In genomic region chr5:72913648-72914557, GRCm38 (mm10) we compare ENCODE assay signal across 8 mouse cellular contexts. TPM values are rescaled to one million over a fixed set of nuclear protein-coding genes. Genes with fewer than 3 reads are reported as not detected.
DNase-seq lines count a peak whose midpoint lies in the region; ATAC-seq and TF ChIP-seq lines count a peak whose summit lies in the region.

TSS of gene Slain2 (plus strand) at chr5:72914304.

- H3K36me3 ChIP-seq in hindbrain, embryonic 16.5 days (ENCODE audit: control insufficient read depth, insufficient read depth, low read length), result no peaks in the 10 kb centered on the region

- peak; percentile 93 for ATAC-seq in hindbrain, embryonic 16.5 days
- peak; percentile 83 for ATAC-seq in megakaryocyte, adult 5-6 weeks (ENCODE audit: poor library complexity, severe bottlenecking)

- under 1% methylated on average over 66 of the region's 83 CpGs for WGBS in hindbrain, embryonic 16.5 days

- H3K27me3 ChIP-seq in hindbrain, embryonic 16.5 days (replicated peaks; ENCODE audit: control insufficient read depth, insufficient read depth, low read length), result no peaks in the 10 kb centered on the region

- intact Hi-C loops in left cerebral cortex, adult 2 months (cut with DNase I), result loop anchor here (10.0 kb wide), 1 partner anchor 359 kb away; the partner anchor contains the start of gene Nfxl1

- H3K4me2 ChIP-seq in hindbrain, embryonic 16.5 days (ENCODE audit: low read length), result peak within 1 kb of the TSS; percentile 82

- no peaks in the 10 kb centered on the region for H3K9me3 ChIP-seq in hindbrain, embryonic 16.5 days (ENCODE audit: control insufficient read depth, low read length)

- H3K27ac ChIP-seq in hindbrain, embryonic 16.5 days (ENCODE audit: low read depth, low read length), result peak within 1 kb of the TSS; percentile 98
- peak within 1 kb of the TSS; percentile 97 for H3K27ac ChIP-seq in left cerebral cortex, adult 2 months

- peaks cover 17% of the 10 kb centered on the region for H3K4me1 ChIP-seq in hindbrain, embryonic 16.5 days (ENCODE audit: control insufficient read depth, insufficient read depth, low read depth, low read length)

- DNase-seq in T-cell, adult 2 months (ENCODE audit: low spot score), result peak; percentile 96
- DNase-seq in cerebellum, postnatal 36 days, result peak; percentile 96 to 99
- DNase-seq in gastrocnemius, adult 18-20 months (ENCODE audit: low spot score), result peak; percentile 99
- DNase-seq in left cerebral cortex, adult 2 months (ENCODE audit: extremely low spot score in 1 of 2, low spot score in 2 of 2), result peak; percentile 95
- peak; percentile 90 to 92 for DNase-seq in right cerebral cortex, adult 2 months (ENCODE audit: low spot score in 2 of 2)
- peak; percentile 100 for DNase-seq in urinary bladder, postnatal 14 days (ENCODE audit: low spot score)

- H3K4me3 ChIP-seq in hindbrain, embryonic 16.5 days (ENCODE audit: low read length), result peak within 1 kb of the TSS; percentile 99
- H3K4me3 ChIP-seq in left cerebral cortex, adult 2 months, result peak within 1 kb of the TSS; percentile 71

- peak within 1 kb of the TSS; percentile 100 for H3K9ac ChIP-seq in hindbrain, embryonic 16.5 days (ENCODE audit: low read depth, low read length)

- peak; percentile 70 for TF ChIP-seq CTCF in left cerebral cortex, adult 2 months (IDR thresholded peaks at IDR 0.05)

RNA-seq across cellular contexts. Expression of gene Slain2, which starts in this region (rescaled TPM):
- 100 to 1,000 TPM; 107 to 133 TPM for total RNA-seq in gastrocnemius, adult 18-20 months (2021)
- polyA plus RNA-seq in hindbrain, embryonic 16.5 days (2015; fragmentation: Nextera tagmentation; extraction: Ambion mirVana), result 12.6 and 14.2 TPM in 2 replicates
- 10 to 100 TPM; 27.6 to 29.4 TPM for total RNA-seq in left cerebral cortex, adult 2 months (2021)
- total RNA-seq in megakaryocyte, adult 5-6 weeks (2015), result 61.0 and 75.2 TPM in 2 replicates
- total RNA-seq in megakaryocyte, adult 5-6 weeks (2017), result 70.6 and 73.8 TPM in 2 replicates

Comparison
In these comparisons a context has a peak if more than half of its experiments do, and no peak if none do; other contexts are left out.
1. Peak in every context shown above with its lines: DNase-seq, ATAC-seq, H3K4me3 ChIP-seq and H3K27ac ChIP-seq.